Mouse (Mus musculus) layer of hippocampus, adult 8-10 months (tissue): ENCODE data around the gene Tnfrsf14. TPM values are rescaled to one million over a fixed set of nuclear protein-coding genes. Genes with fewer than 3 reads are reported as not detected.
A peak's percentile ranks its signal among the peaks of the same experiment; 100 is the strongest.

ENCODE experiments used
- DNase-seq, 2 experiments: peaks; one replicate each; pipeline ENCODE4 v3.0.0; 2022; ENCODE audit warnings: low spot score in 2 of 2
- total RNA-seq, 4 experiments: library from RNA; stranded (reverse); gene quantifications; 2 replicates each; pipeline ENCODE4 v1.2.4; 2022

Tnfrsf14 gene
- total RNA-seq, 4 experiments from 2014 or later = 1.6 to 5.2 (median 3.8) TPM

DNA sequence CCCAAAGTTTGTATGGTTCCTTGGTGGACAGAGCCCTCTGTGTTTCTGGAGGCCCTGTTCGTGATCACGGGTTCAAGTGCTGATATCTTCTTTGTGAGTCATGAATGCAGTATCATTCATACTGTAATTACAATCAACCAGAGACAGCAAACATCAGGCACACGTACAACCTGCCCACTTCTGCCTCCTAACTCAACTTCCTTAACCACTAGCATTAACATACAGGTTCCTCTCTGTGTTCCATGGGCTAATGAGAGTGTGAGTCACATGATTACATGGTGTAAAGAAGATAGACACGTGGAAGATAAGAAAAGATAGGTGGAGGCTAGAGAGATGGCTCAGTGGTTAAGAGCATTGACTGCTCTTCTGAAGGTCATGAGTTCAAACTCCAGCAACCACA, 11.7 kb downstream of the Tnfrsf14 start:
- DNase-seq = no peak

GRCm38 (mm10) chr4:154915286-154915685, 13.1 kb downstream of the Tnfrsf14 start:
- DNase-seq = no peak

DNA sequence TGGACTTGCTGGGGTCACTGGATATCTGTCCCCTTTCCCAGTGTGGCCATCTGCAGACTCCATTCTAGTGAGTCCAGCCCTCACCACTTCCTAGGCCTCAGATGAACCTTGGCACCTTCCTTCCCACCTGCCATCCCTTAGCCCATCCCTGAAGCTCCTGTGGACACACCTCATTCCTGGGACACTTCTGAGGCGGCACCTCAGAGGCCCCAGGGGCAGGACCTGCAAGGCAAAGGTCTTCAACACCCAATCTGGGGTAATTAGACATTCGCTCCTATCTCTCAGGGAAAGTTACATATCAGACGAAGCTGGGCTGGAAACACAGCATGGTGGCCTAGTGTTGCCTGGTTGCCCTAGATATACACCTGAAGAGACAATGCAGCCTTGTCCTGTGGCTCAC, 13.7 kb downstream of the Tnfrsf14 start:
- no peak for DNase-seq

- no peak for DNase-seq
Observed at GRCm38 (mm10) chr4:154914252-154914651, 14.1 kb downstream of the Tnfrsf14 start.

- no peak for DNase-seq
Observed at GRCm38 (mm10) chr4:154913845-154914244, 14.5 kb downstream of the Tnfrsf14 start.

DNA sequence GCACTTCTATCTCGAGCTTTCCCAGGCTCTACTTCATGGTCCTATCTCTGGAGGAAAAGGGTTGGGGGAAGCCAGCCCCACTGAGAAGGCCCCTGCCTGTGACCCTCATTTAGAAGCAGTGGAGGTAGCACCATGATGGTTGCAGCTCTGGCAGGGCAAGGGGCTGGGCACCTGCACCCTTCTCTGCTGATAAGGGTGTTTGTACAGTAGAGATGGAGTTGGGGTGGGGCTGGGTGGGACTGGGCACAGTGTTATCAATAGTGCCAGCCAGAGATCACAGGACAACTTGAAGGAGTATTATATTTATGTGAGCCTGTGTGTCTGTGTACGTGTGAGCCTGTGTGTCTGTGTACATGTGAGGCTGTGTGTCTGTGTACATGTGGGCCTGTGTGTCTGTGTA, 16.7 kb downstream of the Tnfrsf14 start:
- DNase-seq = no peak

DNA sequence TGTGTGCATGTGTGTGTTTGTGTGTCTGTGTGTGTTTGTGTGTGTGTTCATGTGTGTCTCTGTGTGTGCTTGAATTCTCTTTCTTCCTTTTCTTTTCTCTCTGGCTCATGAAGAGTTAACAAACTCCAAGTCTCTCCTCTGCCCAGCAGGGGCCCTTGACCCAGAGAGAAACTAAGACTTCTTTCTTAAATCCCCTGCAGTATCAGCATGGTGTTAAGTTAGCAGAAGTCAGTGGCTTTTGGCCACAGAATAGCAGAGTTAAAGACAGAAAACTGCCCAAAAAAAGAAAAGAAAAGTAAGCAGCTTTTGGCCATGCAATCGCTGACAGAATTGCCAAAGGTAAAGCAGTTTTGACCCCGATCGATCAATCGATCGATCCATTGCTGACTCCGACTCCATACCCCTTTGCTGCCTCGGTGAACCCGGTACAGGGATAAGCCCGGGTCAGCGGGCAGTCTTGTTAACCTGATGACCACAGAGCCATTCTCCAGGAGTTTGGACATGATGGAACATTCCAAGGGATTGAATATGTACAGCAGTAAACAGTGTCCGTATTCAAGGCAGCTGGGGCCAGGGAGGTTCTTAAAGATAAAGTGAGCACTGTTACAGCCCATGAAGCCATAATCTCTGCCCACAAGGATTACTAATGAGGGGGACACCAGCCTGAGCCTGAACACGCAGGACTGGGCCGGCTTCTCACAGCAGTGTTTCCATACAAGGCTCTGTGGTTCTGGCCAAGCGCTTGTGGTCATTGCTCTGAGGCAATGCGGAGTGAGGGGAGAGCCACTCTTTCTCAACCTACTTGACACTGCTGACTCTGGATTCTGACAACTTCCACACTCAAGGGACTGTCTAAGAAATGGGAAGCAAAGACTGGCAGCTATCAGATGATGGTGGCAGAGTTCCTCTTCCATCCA, 17.5 kb downstream of the Tnfrsf14 start:
- no peak for DNase-seq

- no peak for DNase-seq
Observed at GRCm38 (mm10) chr4:154908490-154908889, 19.9 kb downstream of the Tnfrsf14 start.

- DNase-seq = peak; percentile 30 to 56
Observed at GRCm38 (mm10) chr4:154907833-154908232, 20.5 kb downstream of the Tnfrsf14 start.

GRCm38 (mm10) chr4:154904185-154905071, 23.9 kb downstream of the Tnfrsf14 start:
- DNase-seq = peak; percentile 81 to 85

GRCm38 (mm10) chr4:154902371-154902770, 26.0 kb downstream of the Tnfrsf14 start:
- no peak for DNase-seq

GRCm38 (mm10) chr4:154898506-154899446, 29.6 kb downstream of the Tnfrsf14 start, which contains the start of gene Fam213b:
Fam213b (minus strand) TSS chr4:154899135.
- DNase-seq = peak; percentile 76 to 79

- DNase-seq = no peak
Observed at GRCm38 (mm10) chr4:154897676-154898465, 30.5 kb downstream of the Tnfrsf14 start.

- DNase-seq = no peak
Observed at GRCm38 (mm10) chr4:154895549-154895948, 32.8 kb downstream of the Tnfrsf14 start.

- no peak for DNase-seq
Observed at GRCm38 (mm10) chr4:154890887-154891286, 37.5 kb downstream of the Tnfrsf14 start.

GRCm38 (mm10) chr4:154887593-154888250, 40.6 kb downstream of the Tnfrsf14 start:
- no peak for DNase-seq

GRCm38 (mm10) chr4:154886876-154887592, 41.3 kb downstream of the Tnfrsf14 start:
- DNase-seq = no peak

DNA sequence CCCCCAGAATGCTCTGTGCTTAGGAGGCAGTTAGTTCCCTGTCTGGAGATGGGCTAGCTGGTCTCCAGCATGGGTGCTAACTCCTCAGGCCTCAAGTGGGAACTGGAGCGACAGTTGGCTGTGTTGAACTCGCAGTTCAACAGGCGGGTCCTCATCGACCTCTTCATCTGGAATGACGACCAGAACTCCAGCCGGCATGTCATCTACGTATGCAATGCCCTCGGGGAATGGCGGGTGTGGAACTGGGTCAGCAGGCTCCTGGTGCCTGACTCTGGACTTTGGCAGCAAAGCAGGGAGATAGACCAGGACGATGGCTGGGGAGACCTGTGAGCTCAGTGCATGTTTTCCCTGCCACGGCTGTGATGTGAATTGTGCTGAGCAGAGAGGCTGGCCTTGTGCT, 42.9 kb downstream of the Tnfrsf14 start:
- DNase-seq = no peak
